Mouse (Mus musculus): Measurements from ENCODE around the gene Os9. TPM values are rescaled to one million over a fixed set of nuclear protein-coding genes. Genes with fewer than 3 reads are reported as not detected.
A peak's percentile ranks its signal among the peaks of the same experiment; 100 is the strongest.
"Not testable (repeated sequence)": the region's sequence is repeated elsewhere in the genome, so short reads cannot be mapped to it uniquely, and the experiment has no call there.

Gene Os9
- 84.1 and 87.6 TPM in 2 replicates for polyA plus RNA-seq (2011; ENCODE audit: insufficient read length, low read depth, missing spikeins)

DNA sequence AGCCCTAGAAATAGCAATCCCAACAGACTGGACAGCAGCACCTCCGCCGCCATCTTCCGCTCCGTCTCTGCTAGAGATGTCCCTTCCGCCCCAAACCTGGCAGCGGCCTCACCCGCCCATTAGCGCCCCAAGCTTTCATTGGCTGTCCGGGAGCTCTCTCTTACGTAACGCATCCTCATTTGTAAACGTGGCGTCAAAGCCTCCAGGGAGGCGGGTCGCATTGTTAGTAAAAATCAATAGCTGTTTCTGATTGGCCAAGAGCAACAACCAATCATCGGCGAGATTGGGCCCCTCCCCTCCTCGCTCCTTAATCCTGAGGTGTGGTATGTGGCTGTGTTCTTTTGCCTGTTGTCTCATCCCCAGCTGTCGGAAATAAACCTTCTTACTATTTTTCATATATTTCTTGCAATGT lies at the start of gene Os9:
Gene Os9 (minus strand): TSS at position 66 of the 412 bp plus-strand sequence.
- H3K27ac ChIP-seq (ENCODE audit: insufficient read depth, low read length), result no peak within 1 kb of the TSS
- TF ChIP-seq CTCF (IDR thresholded peaks at IDR 0.05; ENCODE audit: borderline replicate concordance, insufficient read depth, low read length) (no peak), POLR2A (IDR thresholded peaks at IDR 0.05; ENCODE audit: low read depth, low read length) (peak; percentile 83)
- H3K4me1 ChIP-seq (ENCODE audit: control insufficient read depth, insufficient read depth, low read length), result peaks cover 2% of the 10 kb centered on the region; the same call in 1 of the 2 replicates
- H3K4me3 ChIP-seq (ENCODE audit: insufficient read depth, low read length), result peak within 1 kb of the TSS; percentile 88

DNA sequence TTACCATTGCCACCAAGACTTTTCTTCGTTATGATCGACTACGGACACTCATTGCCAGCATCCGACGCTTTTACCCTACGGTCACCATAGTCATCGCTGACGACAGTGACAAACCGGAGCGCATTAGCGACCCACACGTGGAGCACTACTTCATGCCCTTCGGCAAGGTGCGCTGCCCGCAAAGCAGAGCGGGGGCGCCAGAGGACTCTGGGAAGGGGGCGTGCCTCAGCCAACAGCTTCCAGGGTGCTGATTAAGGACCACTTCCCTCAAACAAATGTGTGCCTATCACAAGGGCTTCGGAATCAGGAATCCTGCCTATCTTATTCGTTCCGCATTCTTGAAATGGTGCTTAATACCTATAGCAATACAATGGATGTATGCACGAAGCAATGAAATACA lies 49.1 kb upstream of the Os9 start:
- H3K27ac ChIP-seq (ENCODE audit: insufficient read depth, low read length), result no peak overlapping the region
- H3K4me1 ChIP-seq (ENCODE audit: control insufficient read depth, insufficient read depth, low read length), result no peaks in the 10 kb centered on the region
- peak; percentile 21; the same call in 1 of the 2 replicates for TF ChIP-seq CTCF (IDR thresholded peaks at IDR 0.05; ENCODE audit: borderline replicate concordance, insufficient read depth, low read length)
- no peak for TF ChIP-seq POLR2A (IDR thresholded peaks at IDR 0.05; ENCODE audit: low read depth, low read length)
- H3K4me3 ChIP-seq (ENCODE audit: insufficient read depth, low read length), result no peak overlapping the region

DNA sequence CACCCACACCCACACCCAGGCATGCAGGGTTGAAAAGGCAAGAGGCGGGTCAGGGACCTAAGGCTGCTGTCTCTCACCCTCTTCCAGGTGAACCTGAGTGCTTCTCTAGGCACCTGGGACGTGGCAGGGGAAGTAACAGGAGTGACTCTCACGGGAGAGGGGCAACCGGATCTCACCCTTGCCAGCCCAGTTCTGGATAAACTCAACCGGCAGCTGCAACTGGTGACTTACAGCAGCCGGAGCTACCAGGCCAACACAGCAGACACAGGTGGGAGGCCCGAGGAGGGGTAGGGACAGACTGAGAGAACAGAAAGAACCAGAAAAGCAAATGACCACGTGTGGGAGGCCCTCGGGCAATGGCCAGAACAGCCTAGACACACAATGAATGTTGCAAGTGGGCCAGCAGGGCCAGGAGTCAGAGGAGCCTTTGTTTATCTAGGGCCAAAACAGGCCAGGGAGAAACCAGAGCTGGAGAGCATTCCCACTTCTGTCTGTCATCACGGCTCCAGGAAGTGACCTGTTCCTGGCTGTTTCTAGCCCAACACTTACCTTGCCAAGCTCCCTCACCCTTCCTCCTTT lies 46.8 kb upstream of the Os9 start:
- TF ChIP-seq POLR2A (IDR thresholded peaks at IDR 0.05; ENCODE audit: low read depth, low read length) (no peak), CTCF (IDR thresholded peaks at IDR 0.05; ENCODE audit: borderline replicate concordance, insufficient read depth, low read length) (no peak)

DNA sequence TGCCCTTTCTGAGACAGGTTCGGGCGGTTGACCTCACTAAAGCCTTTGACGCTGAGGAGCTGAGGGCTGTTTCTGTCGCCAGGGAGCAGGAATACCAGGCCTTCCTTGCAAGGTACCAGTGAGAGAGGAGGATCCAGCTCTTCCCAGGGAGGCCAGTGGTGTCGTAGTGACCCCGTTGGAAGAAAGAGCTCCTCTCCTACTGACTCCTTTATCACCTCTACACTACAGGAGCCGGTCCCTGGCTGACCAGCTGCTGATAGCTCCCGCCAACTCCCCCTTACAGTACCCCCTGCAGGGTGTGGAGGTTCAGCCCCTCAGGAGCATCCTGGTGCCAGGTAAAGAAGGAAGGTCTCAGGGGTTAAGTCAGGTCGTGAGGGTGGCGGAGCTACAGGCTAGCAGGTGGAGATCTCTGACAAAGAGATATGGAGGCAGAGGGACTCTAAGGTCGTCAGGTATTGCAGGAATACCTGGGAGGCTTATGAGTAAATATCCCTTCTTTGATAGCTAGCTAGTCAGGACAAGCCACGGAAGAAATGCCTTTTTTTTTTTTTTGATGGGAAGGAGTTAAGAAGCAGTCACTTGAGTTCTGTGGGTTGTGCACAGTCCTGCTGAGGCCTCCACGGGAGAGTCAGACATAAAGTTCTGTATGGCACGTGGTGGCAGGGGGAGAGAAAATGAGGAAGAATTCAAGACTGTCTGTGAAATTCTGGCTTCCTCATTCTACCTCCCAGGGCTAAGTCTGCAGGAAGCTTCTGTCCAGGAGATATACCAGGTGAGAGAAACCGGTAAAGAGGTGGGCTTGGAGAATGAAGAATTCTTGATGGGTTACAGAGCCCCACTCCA lies 46.1 kb upstream of the Os9 start:
- no peaks in the 10 kb centered on the region for H3K4me1 ChIP-seq (ENCODE audit: control insufficient read depth, insufficient read depth, low read length)
- TF ChIP-seq POLR2A (IDR thresholded peaks at IDR 0.05; ENCODE audit: low read depth, low read length), result no peak
- TF ChIP-seq CTCF (IDR thresholded peaks at IDR 0.05; ENCODE audit: borderline replicate concordance, insufficient read depth, low read length), result no peak
- peak overlapping the region; percentile 60 for H3K4me3 ChIP-seq (ENCODE audit: insufficient read depth, low read length)
- no peak overlapping the region for H3K27ac ChIP-seq (ENCODE audit: insufficient read depth, low read length)

More for the DNA sequence above, 46.8 kb upstream of the Os9 start:
- H3K27ac ChIP-seq (ENCODE audit: insufficient read depth, low read length), result no peak overlapping the region
- no peak overlapping the region for H3K4me3 ChIP-seq (ENCODE audit: insufficient read depth, low read length)
- H3K4me1 ChIP-seq (ENCODE audit: control insufficient read depth, insufficient read depth, low read length), result no peaks in the 10 kb centered on the region

DNA sequence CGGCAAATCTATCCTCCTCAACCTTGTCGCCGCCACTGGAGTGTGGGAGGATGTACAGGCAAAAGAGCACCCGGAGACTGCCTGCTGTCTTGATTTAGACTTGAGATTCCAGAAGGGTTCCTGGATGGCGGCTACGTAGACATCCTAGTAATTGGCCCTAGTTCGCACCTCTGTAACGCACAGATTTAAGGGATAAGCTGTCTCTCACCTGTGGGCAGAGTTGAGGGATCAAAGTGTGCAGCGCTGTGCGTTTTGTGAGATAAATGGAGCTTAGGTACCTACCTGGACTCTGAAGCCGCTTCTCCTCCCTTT lies 45.4 kb upstream of the Os9 start:
- no peak for TF ChIP-seq POLR2A (IDR thresholded peaks at IDR 0.05; ENCODE audit: low read depth, low read length)
- TF ChIP-seq CTCF (IDR thresholded peaks at IDR 0.05; ENCODE audit: borderline replicate concordance, insufficient read depth, low read length), result no peak

DNA sequence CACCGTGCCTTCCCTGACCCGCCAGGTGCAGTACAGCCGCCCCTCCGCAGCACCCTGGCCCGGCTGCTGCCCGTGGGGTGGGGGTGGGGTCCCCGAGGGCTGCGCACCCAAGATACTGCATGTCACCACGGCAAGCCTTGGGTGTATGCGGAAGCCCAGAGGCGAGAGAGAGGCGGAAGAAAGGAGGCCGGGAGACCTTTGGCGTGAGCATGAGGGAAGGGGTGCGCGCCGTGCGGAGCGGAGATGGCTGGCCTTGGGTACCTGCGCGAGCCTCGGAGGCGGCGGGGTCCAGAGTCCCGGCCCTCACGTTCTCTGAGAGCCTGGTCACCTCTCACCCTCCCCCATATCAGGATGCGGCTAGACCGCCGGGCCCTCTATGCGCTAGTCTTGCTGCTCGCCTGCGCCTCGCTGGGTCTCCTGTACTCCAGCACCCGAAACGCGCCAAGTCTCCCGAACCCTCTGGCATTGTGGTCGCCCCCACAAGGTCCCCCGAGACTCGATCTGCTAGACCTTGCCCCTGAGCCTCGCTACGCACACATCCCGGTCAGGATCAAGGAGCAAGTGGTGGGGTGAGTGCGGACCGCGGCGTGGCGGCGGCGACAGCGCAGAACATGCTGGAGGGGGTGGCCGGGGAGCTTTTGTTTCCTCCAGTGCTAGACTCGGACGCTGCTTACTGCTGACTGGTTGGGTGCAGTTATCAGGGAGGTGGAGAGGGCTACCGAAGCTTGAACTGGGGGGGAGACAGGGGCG lies 44.9 kb upstream of the Os9 start:
- Histone ChIP-seq H3K4me1 (ENCODE audit: control insufficient read depth, insufficient read depth, low read length) (no peaks in the 10 kb centered on the region), H3K4me3 (ENCODE audit: insufficient read depth, low read length) (peak overlapping the region; percentile 60), H3K27ac (ENCODE audit: insufficient read depth, low read length) (peak overlapping the region; percentile 70)
- peak; percentile 65 for TF ChIP-seq POLR2A (IDR thresholded peaks at IDR 0.05; ENCODE audit: low read depth, low read length)
- no peak for TF ChIP-seq CTCF (IDR thresholded peaks at IDR 0.05; ENCODE audit: borderline replicate concordance, insufficient read depth, low read length)

More for the DNA sequence above, 45.4 kb upstream of the Os9 start:
- peak overlapping the region; percentile 60 for H3K4me3 ChIP-seq (ENCODE audit: insufficient read depth, low read length)
- H3K27ac ChIP-seq (ENCODE audit: insufficient read depth, low read length), result no peak overlapping the region
- no peaks in the 10 kb centered on the region for H3K4me1 ChIP-seq (ENCODE audit: control insufficient read depth, insufficient read depth, low read length)

DNA sequence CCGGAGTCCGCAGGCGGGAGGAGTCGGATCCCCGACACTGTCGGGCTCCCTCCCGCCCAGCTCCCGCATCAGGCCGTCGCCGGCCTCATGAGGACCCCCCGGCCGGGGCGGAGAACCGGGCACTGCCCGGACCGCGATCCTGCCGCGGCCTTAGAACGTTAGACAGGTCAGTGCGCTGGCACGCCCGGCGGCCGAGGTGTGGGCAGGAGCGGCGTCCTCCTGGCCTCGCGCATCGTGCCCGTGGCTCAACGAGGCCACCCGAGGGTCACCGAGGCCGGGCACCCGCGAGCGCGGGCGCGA lies 44.4 kb upstream of the Os9 start:
- peak overlapping the region; percentile 70 for H3K27ac ChIP-seq (ENCODE audit: insufficient read depth, low read length)
- no peak for TF ChIP-seq POLR2A (IDR thresholded peaks at IDR 0.05; ENCODE audit: low read depth, low read length)
- TF ChIP-seq CTCF (IDR thresholded peaks at IDR 0.05; ENCODE audit: borderline replicate concordance, insufficient read depth, low read length), result no peak
- H3K4me3 ChIP-seq (ENCODE audit: insufficient read depth, low read length), result peak overlapping the region; percentile 60
- no peaks in the 10 kb centered on the region for H3K4me1 ChIP-seq (ENCODE audit: control insufficient read depth, insufficient read depth, low read length)

DNA sequence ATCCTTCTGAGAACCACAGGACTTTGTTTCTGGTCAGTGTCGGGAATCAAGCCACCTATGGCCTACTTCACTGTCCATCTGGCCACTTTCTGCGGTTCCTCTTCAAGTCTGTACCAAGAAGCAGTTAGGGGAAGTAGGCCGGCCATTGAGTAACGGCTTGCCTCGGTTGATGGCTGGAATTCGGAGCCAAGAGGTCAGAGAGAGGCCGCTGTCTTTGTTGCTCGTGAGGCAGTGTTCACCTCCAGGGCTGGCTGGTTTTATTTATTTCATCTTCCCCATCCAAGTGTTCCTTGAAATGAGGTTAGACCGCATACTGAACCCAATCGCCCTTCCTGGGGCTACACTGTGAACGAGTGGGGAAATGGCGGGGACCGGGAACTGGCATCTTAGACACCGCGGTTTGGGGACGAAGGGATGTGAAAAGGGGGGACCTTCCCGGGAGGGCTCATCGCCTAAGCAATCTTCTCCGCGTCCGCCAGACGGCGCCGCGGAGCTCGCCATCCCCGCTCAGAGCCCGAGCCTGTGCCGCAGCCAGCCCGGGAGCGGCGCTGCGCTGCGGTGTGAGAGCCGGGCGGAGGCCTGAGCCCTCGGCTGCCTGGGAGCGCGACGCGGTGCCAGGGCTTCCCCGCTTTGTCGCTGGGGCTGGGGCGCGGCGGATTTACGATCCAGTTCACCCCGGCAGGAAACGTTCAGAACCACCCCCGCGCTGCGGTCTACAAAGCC lies 43.9 kb upstream of the Os9 start, which contains the start of gene B4galnt1:
Gene B4galnt1 (plus strand): TSS at position 595 of the 723 bp plus-strand sequence.
- peak within 1 kb of the TSS; percentile 70 for H3K27ac ChIP-seq (ENCODE audit: insufficient read depth, low read length)
- TF ChIP-seq POLR2A (IDR thresholded peaks at IDR 0.05; ENCODE audit: low read depth, low read length) (peak; percentile 73), CTCF (IDR thresholded peaks at IDR 0.05; ENCODE audit: borderline replicate concordance, insufficient read depth, low read length) (peak; percentile 65)
- H3K4me3 ChIP-seq (ENCODE audit: insufficient read depth, low read length), result peak within 1 kb of the TSS; percentile 60
- no peaks in the 10 kb centered on the region for H3K4me1 ChIP-seq (ENCODE audit: control insufficient read depth, insufficient read depth, low read length)

DNA sequence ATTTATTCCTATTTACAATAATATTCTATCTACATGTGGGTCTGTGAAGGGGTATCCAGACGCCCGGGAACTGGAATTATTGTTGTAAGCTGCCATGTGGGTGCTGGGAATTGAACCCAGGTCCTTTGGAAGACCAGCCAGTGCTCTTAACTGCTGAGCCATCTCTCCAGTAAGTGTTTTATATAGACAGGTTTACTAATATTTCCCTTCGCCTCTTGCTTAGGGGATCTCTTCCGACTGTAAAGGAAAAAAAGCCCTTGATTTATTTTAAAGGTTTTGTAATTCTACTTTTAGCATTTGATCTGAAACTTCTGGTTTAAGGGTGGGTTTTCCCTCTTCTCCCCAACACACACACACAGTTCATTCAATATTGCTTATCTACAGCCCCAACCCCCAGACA lies 43.3 kb upstream of the Os9 start:
- no peaks in the 10 kb centered on the region for H3K4me1 ChIP-seq (ENCODE audit: control insufficient read depth, insufficient read depth, low read length)
- no peak for TF ChIP-seq POLR2A (IDR thresholded peaks at IDR 0.05; ENCODE audit: low read depth, low read length)
- TF ChIP-seq CTCF (IDR thresholded peaks at IDR 0.05; ENCODE audit: borderline replicate concordance, insufficient read depth, low read length), result no peak
- no peak overlapping the region for H3K27ac ChIP-seq (ENCODE audit: insufficient read depth, low read length)
- H3K4me3 ChIP-seq (ENCODE audit: insufficient read depth, low read length), result no peak overlapping the region

DNA sequence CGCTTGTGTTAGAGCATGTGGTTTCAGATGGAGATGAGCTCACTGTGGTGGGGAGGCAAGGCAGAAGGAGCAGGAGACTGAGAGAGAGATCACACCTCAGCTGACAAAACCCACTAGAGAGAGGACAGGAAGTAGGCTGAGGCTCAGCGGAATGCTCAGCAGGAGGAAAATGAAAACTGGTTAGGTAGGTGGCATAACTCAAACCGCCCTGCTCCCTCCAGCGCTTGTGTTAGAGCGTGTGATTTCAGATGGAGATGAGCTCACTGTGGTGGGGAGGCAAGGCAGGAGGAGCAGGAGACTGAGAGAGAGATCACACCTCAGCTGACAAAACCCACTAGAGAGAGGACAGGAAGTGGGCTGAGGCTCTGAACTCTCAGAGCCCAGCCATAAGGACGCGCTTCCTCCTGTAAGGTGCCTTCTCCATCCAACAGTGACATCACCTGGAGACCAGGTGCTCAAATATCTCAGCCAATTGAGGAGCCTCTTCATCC lies 41.9 kb upstream of the Os9 start:
- not testable (repeated sequence) for H3K4me1 ChIP-seq (ENCODE audit: control insufficient read depth, insufficient read depth, low read length); H3K27ac ChIP-seq (ENCODE audit: insufficient read depth, low read length); H3K4me3 ChIP-seq (ENCODE audit: insufficient read depth, low read length)
